Mouse (Mus musculus) liver, embryonic 12.5 days (tissue): ENCODE results near the gene Tspan8. TPM values are rescaled to one million over a fixed set of nuclear protein-coding genes. Genes with fewer than 3 reads are reported as not detected.
A peak's percentile ranks its signal among the peaks of the same experiment; 100 is the strongest.
"Not testable (repeated sequence)": the region's sequence is repeated elsewhere in the genome, so short reads cannot be mapped to it uniquely, and the experiment has no call there.

Source experiments
- ATAC-seq: fragments of 200-750 bp; cut with Nextera tagmentation; 2 replicates; pipeline ENCODE4 v1.8.0; 2017; ENCODE audit warnings: moderate number of reproducible peaks, mild to moderate bottlenecking, moderate library complexity
- H3K27ac ChIP-seq: fragments of 300-500 bp; sonication (generic); 2 replicates; pipeline ENCODE4 v1.5.1; 2016; ENCODE audit warnings: mild to moderate bottlenecking
- H3K27me3 ChIP-seq: fragments of 300-500 bp; sonication (generic); replicated peaks from 2 replicates; pipeline ENCODE4 v1.6.1; 2016; ENCODE audit warnings: mild to moderate bottlenecking, moderate library complexity
- H3K36me3 ChIP-seq: fragments of 300-500 bp; sonication (generic); 2 replicates; pipeline ENCODE4 v1.6.1; 2016; ENCODE audit warnings: mild to moderate bottlenecking, moderate library complexity
- H3K4me1 ChIP-seq: fragments of 300-500 bp; sonication (generic); 2 replicates; pipeline ENCODE4 v1.6.1; 2016
- H3K4me2 ChIP-seq: fragments of 300-500 bp; sonication (generic); 2 replicates; pipeline ENCODE4 v1.6.1; 2016; ENCODE audit warnings: mild to moderate bottlenecking, moderate library complexity
- H3K4me3 ChIP-seq: fragments of 300-500 bp; sonication (generic); 2 replicates; pipeline ENCODE4 v1.5.1; 2016; ENCODE audit warnings: mild to moderate bottlenecking, moderate library complexity
- H3K9ac ChIP-seq: fragments of 300-500 bp; sonication (generic); 2 replicates; pipeline ENCODE4 v1.6.1; 2016; ENCODE audit warnings: mild to moderate bottlenecking, moderate library complexity
- H3K9me3 ChIP-seq: fragments of 300-500 bp; sonication (generic); replicated peaks from 2 replicates; pipeline ENCODE4 v1.6.1; 2016; ENCODE audit warnings: mild to moderate bottlenecking, moderate library complexity
- WGBS: fragments of 180-500 bp; shearing (Covaris S2); methylation state at CpG from one replicate; pipeline ENCODE4 v1.1.7; 2016; ENCODE audit not compliant: insufficient replicate concordance; 5-methylcytosine and 5-hydroxymethylcytosine counted together
- polyA plus RNA-seq: library from polyadenylated mRNA; unstranded; fragments of >200 nt; fragmentation: Nextera tagmentation; extraction: Ambion mirVana; gene quantifications from 2 replicates; pipeline ENCODE4 v1.2.1, GENCODE M21; 2016

The Tspan8 gene
- polyA plus RNA-seq, 1 experiment from 2014 or later: 53.8 TPM

DNA sequence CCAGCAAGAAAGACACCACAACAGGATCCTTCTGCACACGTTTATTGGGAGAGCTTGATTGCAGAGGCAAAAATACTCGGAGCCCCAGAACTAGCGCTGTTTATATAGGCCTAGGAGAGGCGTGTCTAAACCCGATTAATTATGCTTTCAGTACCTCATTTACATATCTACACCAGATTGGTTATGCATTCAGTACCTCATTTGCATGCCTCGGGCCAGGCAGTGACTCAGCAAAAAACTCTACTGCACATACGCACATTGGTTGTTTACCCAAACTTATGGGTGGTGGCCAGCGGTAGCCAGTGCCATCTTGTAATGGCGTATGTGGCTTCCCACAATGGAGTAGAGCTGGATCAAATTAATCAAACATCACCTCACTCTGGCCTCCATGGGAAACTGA lies 13.6 kb upstream of the Tspan8 start:
- not testable (repeated sequence) for H3K36me3 ChIP-seq, H3K9ac ChIP-seq, H3K27me3 ChIP-seq, H3K4me1 ChIP-seq, H3K27ac ChIP-seq, H3K9me3 ChIP-seq, H3K4me3 ChIP-seq, H3K4me2 ChIP-seq
- 80% methylated on average over 9 of the region's 9 CpGs for WGBS
- peak; percentile 35; the same call in 1 of the 2 replicates for ATAC-seq

DNA sequence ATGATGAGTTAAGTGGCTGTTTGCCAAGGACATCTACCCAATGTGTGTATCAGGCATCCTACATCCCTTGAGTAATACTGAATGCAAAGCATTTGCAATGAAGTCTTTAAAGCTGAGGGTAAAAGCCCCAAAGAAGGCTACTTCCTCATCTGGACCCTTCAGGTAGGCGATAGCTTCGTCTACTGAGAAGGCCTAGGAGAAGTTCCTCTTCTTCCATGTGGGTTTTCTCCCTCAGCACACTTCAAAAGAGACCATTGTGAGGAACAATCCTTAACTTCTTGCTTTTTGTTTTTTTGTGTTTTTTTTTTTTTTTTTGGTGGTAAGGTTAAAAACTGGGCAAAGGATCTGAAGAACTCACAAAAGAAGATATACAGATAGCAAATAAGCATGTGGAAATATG lies 12.9 kb upstream of the Tspan8 start:
- H3K27me3 ChIP-seq: no peaks in the 10 kb centered on the region
- H3K9me3 ChIP-seq: no peaks in the 10 kb centered on the region
- H3K9ac ChIP-seq: no peak overlapping the region
- H3K36me3 ChIP-seq: no peaks in the 10 kb centered on the region
- no peak overlapping the region for H3K4me3 ChIP-seq
- no peak overlapping the region for H3K4me2 ChIP-seq
- H3K27ac ChIP-seq: no peak overlapping the region
- no peak for ATAC-seq
- H3K4me1 ChIP-seq: 0 out of 2 replicates have a peak, but pooled peaks cover 2% of the 10 kb centered on the region
- 45% methylated on average over 2 of the region's 2 CpGs for WGBS

DNA sequence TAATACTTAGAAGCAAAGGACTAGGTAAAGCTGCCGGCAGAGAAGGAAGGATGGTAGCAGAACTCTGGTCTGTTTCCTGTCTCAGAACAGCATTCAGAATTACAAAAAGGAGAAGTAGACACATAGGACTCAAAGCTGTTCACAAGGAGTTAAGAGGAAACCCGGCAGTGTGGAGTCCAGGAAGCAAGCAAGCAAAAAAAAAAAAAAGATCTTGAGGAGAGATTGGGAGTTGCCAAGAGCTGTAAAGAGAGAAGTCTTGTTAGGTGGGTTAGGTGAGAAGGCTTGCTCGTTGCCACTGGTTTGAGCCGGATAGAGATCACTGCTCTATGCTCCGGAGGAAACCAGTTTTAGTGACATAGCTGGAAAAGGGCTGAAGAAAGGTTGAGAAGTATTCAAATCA lies 10.6 kb upstream of the Tspan8 start:
- 0 out of 2 replicates have a peak, but pooled peaks cover 2% of the 10 kb centered on the region for H3K4me1 ChIP-seq
- H3K27me3 ChIP-seq: no peaks in the 10 kb centered on the region
- no peak overlapping the region for H3K9ac ChIP-seq
- H3K27ac ChIP-seq: no peak overlapping the region
- H3K36me3 ChIP-seq: no peaks in the 10 kb centered on the region
- WGBS: 18% methylated on average over 5 of the region's 5 CpGs
- no peaks in the 10 kb centered on the region for H3K9me3 ChIP-seq
- H3K4me3 ChIP-seq: no peak overlapping the region
- no peak for ATAC-seq
- no peak overlapping the region for H3K4me2 ChIP-seq

DNA sequence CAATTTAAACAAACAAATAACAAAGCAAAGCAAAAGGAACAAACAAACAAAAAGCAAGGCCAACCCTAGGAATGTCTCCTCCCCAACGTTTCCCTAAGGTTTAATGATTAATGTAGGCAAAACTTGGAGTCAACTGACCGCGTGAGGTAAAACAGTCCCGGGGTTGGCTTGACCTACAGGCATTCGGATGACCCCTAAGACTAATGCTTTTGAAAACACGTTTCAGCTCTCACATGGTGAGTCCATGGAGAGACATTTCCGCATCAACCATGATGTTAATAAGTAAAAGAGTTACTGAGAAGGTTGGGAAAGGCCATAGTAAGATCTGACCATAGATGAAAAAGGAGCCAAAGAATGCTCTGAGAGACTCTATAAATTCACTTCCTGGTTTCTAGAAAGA lies 7.5 kb upstream of the Tspan8 start:
- ATAC-seq: no peak
- H3K27ac ChIP-seq: no peak overlapping the region

DNA sequence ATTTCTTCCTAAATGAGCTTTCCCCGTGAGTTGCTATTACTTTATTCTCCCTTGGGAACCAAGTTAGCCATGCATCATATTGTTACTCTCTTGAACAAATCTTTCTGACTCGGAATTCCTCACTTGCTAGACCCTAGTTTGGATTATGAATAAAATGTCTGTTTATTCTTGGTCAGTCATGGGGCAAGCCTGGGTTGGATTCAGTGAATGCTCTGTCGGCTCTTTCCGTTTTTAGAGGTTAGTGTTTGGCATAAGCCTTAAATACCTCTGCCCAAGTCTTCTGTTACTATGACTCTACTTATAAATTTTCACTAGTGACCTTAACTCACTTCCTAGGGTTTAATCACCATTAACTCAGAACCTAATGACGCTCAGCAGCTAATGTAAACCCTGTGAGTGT lies 5.1 kb upstream of the Tspan8 start:
- peaks cover 15% of the 10 kb centered on the region for H3K4me1 ChIP-seq
- 57% methylated on average over 5 of the region's 5 CpGs for WGBS
- no peak overlapping the region for H3K27ac ChIP-seq
- H3K9ac ChIP-seq: no peak overlapping the region
- H3K36me3 ChIP-seq: no peaks in the 10 kb centered on the region
- H3K4me2 ChIP-seq: no peak overlapping the region
- ATAC-seq: no peak
- H3K9me3 ChIP-seq: no peaks in the 10 kb centered on the region
- H3K27me3 ChIP-seq: no peaks in the 10 kb centered on the region
- H3K4me3 ChIP-seq: no peak overlapping the region

More for the DNA sequence above, 7.5 kb upstream of the Tspan8 start:
- no peak overlapping the region for H3K4me2 ChIP-seq
- WGBS: 74% methylated on average over 7 of the region's 7 CpGs
- H3K9me3 ChIP-seq: no peaks in the 10 kb centered on the region
- H3K27me3 ChIP-seq: no peaks in the 10 kb centered on the region
- no peak overlapping the region for H3K9ac ChIP-seq
- H3K36me3 ChIP-seq: no peaks in the 10 kb centered on the region
- H3K4me1 ChIP-seq: 0 out of 2 replicates have a peak, but pooled peaks cover 2% of the 10 kb centered on the region
- H3K4me3 ChIP-seq: no peak overlapping the region

GRCm38 (mm10) chr10:115814878-115815277 lies 1.8 kb upstream of the Tspan8 start:
- ATAC-seq: no peak
- H3K4me2 ChIP-seq: no peak overlapping the region
- H3K27me3 ChIP-seq: no peaks in the 10 kb centered on the region
- H3K27ac ChIP-seq: no peak overlapping the region
- WGBS: 84% methylated on average over 11 of the region's 11 CpGs
- H3K36me3 ChIP-seq: peaks cover 7% of the 10 kb centered on the region; the same call in 1 of the 2 replicates
- H3K9ac ChIP-seq: no peak overlapping the region
- no peaks in the 10 kb centered on the region for H3K9me3 ChIP-seq
- no peak overlapping the region for H3K4me3 ChIP-seq
- H3K4me1 ChIP-seq: peaks cover 26% of the 10 kb centered on the region

GRCm38 (mm10) chr10:115817056-115817724 lies 558 bp downstream of the Tspan8 start:
- peak; percentile 100 for ATAC-seq
- Histone ChIP-seq H3K4me1 (peaks cover 39% of the 10 kb centered on the region), H3K4me2 (peak overlapping the region; percentile 58), H3K27ac (peak overlapping the region; percentile 95), H3K4me3 (peak overlapping the region; percentile 67), H3K9ac (peak overlapping the region; percentile 81), H3K27me3 (no peaks in the 10 kb centered on the region), H3K36me3 (peaks cover 23% of the 10 kb centered on the region), H3K9me3 (no peaks in the 10 kb centered on the region)
- WGBS: 10% methylated on average over 13 of the region's 13 CpGs

DNA sequence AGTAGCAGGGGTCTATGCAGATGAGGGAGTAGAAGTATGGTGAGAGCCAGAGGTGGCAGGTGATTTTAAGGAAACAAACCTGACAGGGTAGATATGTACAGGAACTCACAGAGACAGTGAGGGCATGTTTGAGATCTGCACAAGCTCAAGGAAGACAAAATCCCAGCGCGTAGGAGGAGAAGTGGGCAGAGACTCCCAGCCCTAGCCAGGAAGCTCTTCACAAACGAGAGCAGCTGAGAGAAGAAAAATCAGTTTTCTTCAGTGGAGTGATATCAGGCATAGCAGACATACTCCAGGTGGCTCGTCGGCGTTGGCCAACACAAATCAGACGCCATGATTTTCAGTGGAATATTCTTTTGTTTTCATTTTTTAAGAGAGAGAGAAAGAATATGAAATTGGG lies 8.7 kb downstream of the Tspan8 start:
- WGBS: 72% methylated on average over 7 of the region's 7 CpGs
- Histone ChIP-seq H3K4me1 (peaks cover 13% of the 10 kb centered on the region), H3K9me3 (no peaks in the 10 kb centered on the region), H3K27ac (no peak overlapping the region), H3K4me3 (no peak overlapping the region), H3K36me3 (peaks cover 78% of the 10 kb centered on the region), H3K4me2 (no peak overlapping the region), H3K27me3 (no peaks in the 10 kb centered on the region), H3K9ac (no peak overlapping the region)
- ATAC-seq: no peak

DNA sequence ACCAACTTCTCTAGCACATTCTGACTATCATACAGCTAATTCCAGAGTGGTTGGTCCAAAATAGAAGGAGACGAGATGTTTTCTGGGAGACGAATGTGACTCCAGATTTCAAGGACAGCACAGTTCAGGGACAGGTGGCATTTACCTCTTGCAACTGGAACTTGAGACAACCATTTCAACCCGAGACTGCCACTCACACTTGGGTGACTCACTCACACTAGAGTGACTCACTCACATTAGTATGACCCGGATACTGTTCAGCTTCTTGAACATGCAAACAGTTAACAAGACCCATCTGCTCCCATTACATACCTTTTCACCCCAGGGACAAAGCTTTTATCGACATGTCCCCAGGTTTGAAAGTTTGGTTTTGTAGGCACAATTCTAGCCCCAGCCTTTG lies 12.2 kb downstream of the Tspan8 start:
- Histone ChIP-seq H3K9me3 (no peaks in the 10 kb centered on the region), H3K4me1 (peaks cover 10% of the 10 kb centered on the region), H3K27me3 (no peaks in the 10 kb centered on the region), H3K4me3 (no peak overlapping the region), H3K27ac (no peak overlapping the region), H3K36me3 (peaks cover 86% of the 10 kb centered on the region), H3K9ac (no peak overlapping the region), H3K4me2 (no peak overlapping the region)
- ATAC-seq: no peak
- WGBS: 83% methylated on average over 5 of the region's 5 CpGs

DNA sequence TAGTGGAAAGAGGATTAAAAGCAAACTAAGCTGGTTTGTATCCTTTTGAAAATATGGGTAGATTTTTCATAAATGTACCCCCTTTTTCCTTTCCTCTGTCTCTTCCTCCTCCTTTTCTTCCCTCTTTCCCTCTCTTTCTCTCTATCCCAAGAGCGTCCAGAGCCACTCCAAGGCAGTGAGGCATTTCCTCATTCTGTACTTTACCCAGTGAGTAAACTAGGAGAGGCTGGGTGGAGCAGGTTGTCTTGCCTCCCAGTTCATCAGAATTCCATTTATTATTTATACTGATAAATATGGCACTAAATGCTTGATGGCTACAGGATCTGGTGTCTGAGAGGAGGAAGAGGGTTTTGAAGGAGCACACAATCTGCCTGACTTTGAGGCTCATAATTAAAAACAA lies 13.1 kb downstream of the Tspan8 start:
- 68% methylated on average over 1 of the region's 1 CpGs for WGBS
- H3K9ac ChIP-seq: no peak overlapping the region
- H3K36me3 ChIP-seq: peaks cover 89% of the 10 kb centered on the region
- H3K4me3 ChIP-seq: no peak overlapping the region
- H3K4me1 ChIP-seq: peaks cover 15% of the 10 kb centered on the region
- H3K9me3 ChIP-seq: no peaks in the 10 kb centered on the region
- no peaks in the 10 kb centered on the region for H3K27me3 ChIP-seq
- no peak for ATAC-seq
- H3K4me2 ChIP-seq: no peak overlapping the region
- no peak overlapping the region for H3K27ac ChIP-seq

DNA sequence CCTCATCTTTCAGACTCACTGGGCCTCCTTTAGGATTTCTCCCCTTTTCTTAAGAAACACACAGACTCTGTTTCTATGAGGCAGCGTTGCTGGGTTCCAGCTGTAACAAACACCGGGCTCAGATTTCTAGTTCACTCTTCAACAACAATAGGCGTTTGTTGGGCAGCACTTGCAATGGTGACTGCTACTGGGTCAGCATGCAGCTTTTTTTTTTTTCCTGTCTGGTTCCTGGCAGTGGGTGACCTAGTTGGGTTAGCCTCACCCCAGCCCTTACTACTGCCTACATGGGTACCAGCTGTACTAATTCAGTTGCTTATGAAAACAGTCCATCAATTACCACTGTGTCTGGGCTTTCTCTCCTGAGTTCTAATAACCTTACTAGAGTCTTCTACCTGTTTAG lies 14.1 kb downstream of the Tspan8 start:
- ATAC-seq: no peak
- peaks cover 15% of the 10 kb centered on the region for H3K4me1 ChIP-seq
- H3K27ac ChIP-seq: no peak overlapping the region
- no peak overlapping the region for H3K9ac ChIP-seq
- no peak overlapping the region for H3K4me3 ChIP-seq
- H3K4me2 ChIP-seq: no peak overlapping the region
- no peaks in the 10 kb centered on the region for H3K27me3 ChIP-seq
- no peaks in the 10 kb centered on the region for H3K9me3 ChIP-seq
- H3K36me3 ChIP-seq: peaks cover 92% of the 10 kb centered on the region
- WGBS: 86% methylated on average over 3 of the region's 3 CpGs

DNA sequence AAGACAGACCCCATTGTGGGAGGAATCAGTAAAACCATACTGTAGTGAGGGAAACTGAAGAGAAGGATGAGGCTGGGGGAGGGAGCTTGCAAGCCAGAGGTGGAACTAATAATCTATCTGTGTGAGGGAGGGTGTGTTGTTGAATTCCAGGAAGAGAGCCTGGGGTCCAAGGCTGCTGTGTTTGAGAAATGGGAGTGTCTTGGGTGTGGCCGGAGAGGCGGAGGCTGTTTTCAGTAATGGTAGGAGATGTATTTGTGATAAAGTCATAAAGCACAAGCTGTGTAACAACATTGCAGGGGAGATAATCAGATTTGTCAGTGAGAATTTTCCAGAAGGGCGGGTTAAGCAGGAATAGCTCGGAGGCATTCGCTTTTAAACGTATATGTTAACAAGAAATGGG lies 17.4 kb downstream of the Tspan8 start:
- Histone ChIP-seq H3K4me3 (no peak overlapping the region), H3K36me3 (peaks cover 97% of the 10 kb centered on the region)
- peak; percentile 86 for ATAC-seq

DNA sequence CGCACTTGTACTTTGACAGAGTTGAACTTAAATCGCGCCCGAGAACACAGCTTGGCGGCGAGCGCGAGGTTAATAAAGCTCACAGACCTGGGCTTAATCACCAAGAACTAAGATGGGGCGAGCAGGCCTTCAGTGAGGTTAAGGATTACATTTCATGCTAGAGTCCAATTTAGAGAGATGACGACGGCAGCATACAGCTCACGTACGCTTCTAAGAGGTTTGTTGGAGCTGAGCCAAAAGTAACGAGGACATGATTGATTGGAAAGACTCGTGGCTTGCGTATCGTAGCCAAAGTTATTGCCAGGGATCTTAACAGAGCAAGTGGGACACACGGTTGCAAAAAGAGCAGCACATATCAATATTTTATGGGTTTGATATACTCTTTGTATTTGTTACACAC lies 30.3 kb downstream of the Tspan8 start:
- H3K4me2 ChIP-seq: no peak overlapping the region
- peaks cover 81% of the 10 kb centered on the region for H3K36me3 ChIP-seq
- ATAC-seq: no peak

More for the DNA sequence above, 17.4 kb downstream of the Tspan8 start:
- Histone ChIP-seq H3K4me1 (peaks cover 15% of the 10 kb centered on the region), H3K27me3 (no peaks in the 10 kb centered on the region), H3K9me3 (no peaks in the 10 kb centered on the region), H3K4me2 (peak overlapping the region; percentile 10; the same call in 1 of the 2 replicates), H3K9ac (no peak overlapping the region), H3K27ac (no peak overlapping the region)
- 54% methylated on average over 6 of the region's 6 CpGs for WGBS

More for the DNA sequence above, 30.3 kb downstream of the Tspan8 start:
- Histone ChIP-seq H3K9me3 (no peaks in the 10 kb centered on the region), H3K27me3 (no peaks in the 10 kb centered on the region), H3K4me3 (no peak overlapping the region), H3K27ac (no peak overlapping the region), H3K4me1 (no peaks in the 10 kb centered on the region), H3K9ac (no peak overlapping the region)
- WGBS: 86% methylated on average over 18 of the region's 18 CpGs
